Mouse (Mus musculus): Measurements from ENCODE around the gene Hfm1.

Hfm1 gene

GRCm38 (mm10) chr5:106843906-106844305 is 82.2 kb downstream of the Hfm1 start:
- DNase-seq (ENCODE audit: low spot score): no peak

DNA sequence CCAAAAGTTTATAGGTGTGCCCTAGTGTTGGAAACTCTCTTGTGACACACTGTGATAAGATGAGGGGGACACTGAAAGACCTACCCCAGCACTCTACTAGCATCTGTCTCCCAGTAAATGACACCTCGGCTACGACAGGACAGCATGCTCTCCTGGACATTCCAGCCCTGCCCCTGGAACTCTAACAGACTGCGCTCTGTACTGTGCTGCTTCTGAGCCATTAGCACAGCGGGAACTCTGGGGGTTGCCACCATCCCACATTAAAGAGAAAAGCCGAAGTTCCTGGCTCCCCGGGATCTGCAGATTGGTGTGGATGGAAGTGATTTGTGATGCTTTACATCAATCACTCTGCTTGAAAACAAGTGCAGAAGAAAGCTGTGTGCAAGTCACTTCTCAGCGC is 93.1 kb downstream of the Hfm1 start:
- DNase-seq (ENCODE audit: low spot score): no peak

DNA sequence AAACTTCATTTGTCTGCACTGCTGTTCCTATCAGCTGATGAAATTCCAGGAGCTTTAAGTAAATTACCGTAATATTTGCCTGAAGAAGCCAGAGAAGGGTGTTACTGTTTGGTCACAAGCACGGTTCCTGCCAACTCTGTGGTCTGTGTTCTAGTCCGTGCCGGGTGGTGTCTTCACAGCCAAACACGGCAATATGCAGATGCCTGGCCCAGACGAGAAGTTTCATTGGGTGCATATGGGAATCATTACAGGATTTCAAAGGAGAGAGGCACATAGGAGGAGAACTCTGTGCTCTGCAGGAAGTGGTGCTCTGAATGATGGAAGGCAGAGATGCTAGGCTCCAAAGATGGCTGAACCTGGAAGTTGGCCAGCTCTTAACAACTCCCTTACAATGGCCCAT is 94.7 kb downstream of the Hfm1 start:
- no peak for DNase-seq (ENCODE audit: low spot score)

- DNase-seq (ENCODE audit: low spot score): no peak
Measured at GRCm38 (mm10) chr5:106830775-106831174, 95.3 kb downstream of the Hfm1 start.

GRCm38 (mm10) chr5:106826740-106827139 is 99.4 kb downstream of the Hfm1 start:
- DNase-seq (ENCODE audit: low spot score): no peak

DNA sequence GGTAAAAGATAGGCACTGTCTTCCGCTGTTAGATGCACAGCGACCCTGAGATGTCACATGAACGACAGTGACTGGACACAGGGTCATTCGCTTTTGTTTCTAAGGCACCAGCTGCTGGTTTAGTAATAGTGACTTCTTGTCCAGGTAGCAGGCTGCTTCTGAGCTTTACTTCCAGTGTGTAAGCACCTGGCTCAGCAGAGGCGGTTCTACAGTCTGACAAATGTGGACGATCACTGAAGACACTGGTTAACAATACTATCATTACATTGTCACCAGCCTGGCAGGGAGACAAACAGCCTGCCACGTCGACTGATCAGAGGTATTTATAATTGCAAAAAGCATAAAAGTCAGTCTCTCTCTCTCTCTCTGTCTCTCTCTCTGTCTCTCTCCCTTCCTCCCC is 100.1 kb downstream of the Hfm1 start:
- no peak for DNase-seq (ENCODE audit: low spot score)

DNA sequence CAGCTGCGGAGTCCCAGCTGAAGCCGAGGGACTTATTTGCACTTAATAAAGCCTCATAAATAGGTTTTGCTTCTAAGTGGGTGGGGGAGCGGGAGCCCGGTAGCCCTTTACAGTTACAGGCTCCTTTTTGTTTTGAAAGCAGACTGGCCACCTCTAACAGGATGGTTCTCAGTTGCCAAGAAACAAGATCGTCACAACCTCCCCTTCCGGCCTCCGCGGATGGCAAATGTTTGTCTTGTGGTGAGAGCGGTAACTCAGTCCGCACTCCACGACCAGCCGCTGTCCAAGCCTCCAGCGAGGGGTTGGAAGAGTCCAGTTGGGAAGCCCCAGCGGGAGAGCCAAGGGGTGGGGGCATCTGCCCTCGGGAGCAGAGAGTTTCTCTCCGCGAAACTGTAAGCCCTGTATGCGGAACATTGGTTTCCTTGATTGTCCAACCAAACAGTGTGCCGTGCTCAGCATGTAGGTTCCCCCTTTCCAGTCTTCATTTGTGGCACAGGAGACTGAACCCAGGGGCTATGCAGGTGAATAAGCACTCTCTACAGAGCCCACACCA is 100.7 kb downstream of the Hfm1 start:
- DNase-seq (ENCODE audit: low spot score): peak; percentile 16

DNA sequence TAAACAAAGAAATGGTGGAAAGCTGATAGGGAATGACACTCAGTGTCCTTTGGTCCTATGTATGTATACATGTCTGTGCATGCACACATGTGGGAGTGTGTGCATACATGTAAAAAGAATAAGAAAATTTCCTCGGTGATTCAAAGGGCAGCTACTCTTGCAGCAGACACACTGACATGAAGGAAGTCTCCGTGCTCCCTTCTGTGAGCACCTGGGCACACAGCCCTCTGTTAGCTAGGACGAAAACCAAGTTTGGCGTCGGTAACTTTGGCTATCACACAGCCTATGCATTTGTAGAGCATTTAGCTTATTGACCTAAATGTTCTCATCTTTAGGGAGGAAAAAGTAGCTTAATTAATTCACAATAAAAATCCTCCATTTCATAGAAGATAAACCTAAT is 101.4 kb downstream of the Hfm1 start:
- DNase-seq (ENCODE audit: low spot score): no peak

GRCm38 (mm10) chr5:106819630-106820029 is 106.5 kb downstream of the Hfm1 start:
- no peak for DNase-seq (ENCODE audit: low spot score)

GRCm38 (mm10) chr5:106815923-106816654 is 110.0 kb downstream of the Hfm1 start:
- DNase-seq (ENCODE audit: low spot score): no peak

DNA sequence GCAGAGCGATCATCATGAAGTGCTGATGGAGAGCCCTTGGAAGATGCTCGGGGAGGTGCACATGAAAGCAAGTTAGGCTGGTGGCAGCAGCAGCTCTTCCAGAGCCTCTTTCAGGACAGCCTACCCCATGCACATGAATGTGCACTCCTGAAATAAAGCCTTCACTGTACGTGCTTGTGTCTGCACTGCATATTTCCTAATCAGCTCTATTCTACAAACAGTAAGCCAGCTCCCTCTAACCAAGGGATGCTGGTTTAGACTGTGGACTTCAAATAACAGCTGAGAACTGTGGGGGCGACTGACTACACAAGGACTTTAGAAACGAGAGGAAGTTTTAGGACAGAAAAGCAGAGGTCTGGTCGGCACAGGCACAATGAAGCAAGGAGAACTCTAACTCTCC is 111.5 kb downstream of the Hfm1 start:
- DNase-seq (ENCODE audit: low spot score): no peak

DNA sequence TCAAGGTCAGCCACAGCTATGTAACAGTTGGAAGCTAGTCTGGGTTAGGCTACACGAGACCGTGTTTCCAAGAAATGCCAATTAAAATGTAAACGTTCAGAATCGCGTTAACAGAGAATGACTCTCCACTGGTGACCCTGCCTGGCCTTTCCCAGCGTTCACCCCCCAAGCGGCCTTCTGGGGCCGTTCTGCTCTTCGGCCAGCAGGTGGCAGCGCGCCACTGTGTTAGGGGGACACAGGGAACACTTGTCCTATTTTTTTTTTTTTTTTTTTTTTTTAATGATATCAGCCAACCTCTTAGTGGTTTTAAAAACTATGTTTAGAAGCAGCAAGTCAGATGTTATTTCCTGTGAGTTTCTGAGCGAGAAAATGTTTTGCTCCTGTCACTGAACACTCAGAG is 123.0 kb downstream of the Hfm1 start:
- DNase-seq (ENCODE audit: low spot score): peak; percentile 66

- DNase-seq (ENCODE audit: low spot score): peak; percentile 78
Measured at GRCm38 (mm10) chr5:106801886-106802798, 124.0 kb downstream of the Hfm1 start.

DNA sequence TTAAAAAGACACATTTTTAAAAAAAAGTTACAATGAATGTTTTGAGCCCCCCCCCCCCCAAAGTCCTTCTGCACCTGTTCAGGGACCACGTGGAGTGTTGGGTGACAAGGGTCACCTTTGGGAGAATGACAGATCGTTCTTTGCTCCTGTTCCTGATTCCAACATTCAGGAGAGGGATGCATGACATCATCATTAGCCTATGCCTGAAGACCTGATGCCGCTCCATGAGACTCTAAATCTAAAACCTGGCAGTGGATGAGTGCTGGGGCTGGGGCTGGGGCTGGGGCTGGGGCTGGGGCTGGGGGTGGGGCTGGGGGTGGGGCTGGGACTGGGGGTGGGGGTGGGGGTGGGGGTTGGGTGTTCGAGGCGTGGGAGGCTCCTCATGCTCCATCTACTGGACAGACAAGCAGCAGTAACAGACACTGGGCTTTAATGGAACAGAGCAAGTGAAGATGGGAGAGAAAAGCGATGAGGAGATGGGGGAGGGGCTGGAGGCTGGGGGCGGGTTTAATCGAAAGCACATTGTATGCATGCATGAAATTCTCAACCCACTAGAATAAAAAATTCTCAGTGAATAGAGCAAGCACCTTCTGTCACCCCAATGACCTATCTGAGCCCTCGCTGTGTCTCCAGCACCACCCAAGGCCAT is 124.8 kb downstream of the Hfm1 start:
- DNase-seq (ENCODE audit: low spot score): no peak

- DNase-seq (ENCODE audit: low spot score): no peak
Measured at GRCm38 (mm10) chr5:106797896-106798295, 128.2 kb downstream of the Hfm1 start.

GRCm38 (mm10) chr5:106791241-106791572 is 134.9 kb downstream of the Hfm1 start:
- no peak for DNase-seq (ENCODE audit: low spot score)

GRCm38 (mm10) chr5:106790496-106791240 is 135.5 kb downstream of the Hfm1 start:
- no peak for DNase-seq (ENCODE audit: low spot score)
